Mouse (Mus musculus): Measurements from ENCODE around the gene Gimap5. TPM values are rescaled to one million over a fixed set of nuclear protein-coding genes. Genes with fewer than 3 reads are reported as not detected.

Gimap5 gene
- polyA plus RNA-seq, 1 experiment from 2014 or later: 5.9 TPM

- ATAC-seq (no peak), DNase-seq (no peak)
- TF ChIP-seq CTCF (IDR thresholded peaks at IDR 0.05; ENCODE audit: low read depth) (no peak), EP300 (IDR thresholded peaks at IDR 0.05; ENCODE audit: low read depth) (no peak)
- no peak overlapping the region for H3K4me3 ChIP-seq (ENCODE audit: low read depth, low read length)
- no peak overlapping the region for H3K4me2 ChIP-seq (ENCODE audit: low read depth, low read length)
- H3K27me3 ChIP-seq (ENCODE audit: insufficient read depth, low read length): no peaks in the 10 kb centered on the region
- no peaks in the 10 kb centered on the region for H3K9me3 ChIP-seq (ENCODE audit: low read length)
- no peak overlapping the region for H3K27ac ChIP-seq (ENCODE audit: low read depth)
- no peak overlapping the region for H3K9ac ChIP-seq (replicated peaks)
- no peaks in the 10 kb centered on the region for H3K36me3 ChIP-seq (replicated peaks; ENCODE audit: insufficient read depth, low read length)
- peaks cover 7% of the 10 kb centered on the region for H3K4me1 ChIP-seq (ENCODE audit: insufficient read depth)
- WGBS (ENCODE audit: insufficient replicate concordance): 36% methylated on average over 9 of the region's 9 CpGs
Measured at GRCm38 (mm10) chr6:48768178-48768869, 22.3 kb downstream of the Gimap5 start.

GRCm38 (mm10) chr6:48768933-48769332 is 22.9 kb downstream of the Gimap5 start:
- H3K27me3 ChIP-seq (ENCODE audit: insufficient read depth, low read length): no peaks in the 10 kb centered on the region
- ATAC-seq (no peak), DNase-seq (no peak)
- H3K4me1 ChIP-seq (ENCODE audit: insufficient read depth): peaks cover 7% of the 10 kb centered on the region
- no peak overlapping the region for H3K4me2 ChIP-seq (ENCODE audit: low read depth, low read length)
- 67% methylated on average over 3 of the region's 3 CpGs for WGBS (ENCODE audit: insufficient replicate concordance)
- TF ChIP-seq CTCF (IDR thresholded peaks at IDR 0.05; ENCODE audit: low read depth) (no peak), EP300 (IDR thresholded peaks at IDR 0.05; ENCODE audit: low read depth) (no peak)
- H3K9me3 ChIP-seq (ENCODE audit: low read length): no peaks in the 10 kb centered on the region
- no peak overlapping the region for H3K9ac ChIP-seq (replicated peaks)
- no peak overlapping the region for H3K27ac ChIP-seq (ENCODE audit: low read depth)
- no peak overlapping the region for H3K4me3 ChIP-seq (ENCODE audit: low read depth, low read length)
- H3K36me3 ChIP-seq (replicated peaks; ENCODE audit: insufficient read depth, low read length): no peaks in the 10 kb centered on the region

- H3K27ac ChIP-seq (ENCODE audit: low read depth): no peak within 1 kb of the TSS
- H3K9ac ChIP-seq (replicated peaks): no peak within 1 kb of the TSS
- DNase-seq: no peak
- H3K27me3 ChIP-seq (ENCODE audit: insufficient read depth, low read length): no peaks in the 10 kb centered on the region
- no peak within 1 kb of the TSS for H3K4me3 ChIP-seq (ENCODE audit: low read depth, low read length)
- 65% methylated on average over 3 of the region's 3 CpGs for WGBS (ENCODE audit: insufficient replicate concordance)
- no peaks in the 10 kb centered on the region for H3K36me3 ChIP-seq (replicated peaks; ENCODE audit: insufficient read depth, low read length)
- TF ChIP-seq CTCF (IDR thresholded peaks at IDR 0.05; ENCODE audit: low read depth) (no peak), EP300 (IDR thresholded peaks at IDR 0.05; ENCODE audit: low read depth) (no peak)
- H3K4me1 ChIP-seq (ENCODE audit: insufficient read depth): peaks cover 7% of the 10 kb centered on the region
- H3K9me3 ChIP-seq (ENCODE audit: low read length): no peaks in the 10 kb centered on the region
- ATAC-seq: no peak
- H3K4me2 ChIP-seq (ENCODE audit: low read depth, low read length): no peak within 1 kb of the TSS
Measured at GRCm38 (mm10) chr6:48770696-48771095, 24.7 kb downstream of the Gimap5 start, which contains the start of gene Gimap3. Gene Gimap3, minus strand, starts transcription at chr6:48770851.

- H3K9me3 ChIP-seq (ENCODE audit: low read length): no peaks in the 10 kb centered on the region
- H3K4me2 ChIP-seq (ENCODE audit: low read depth, low read length): no peak overlapping the region
- H3K36me3 ChIP-seq (replicated peaks; ENCODE audit: insufficient read depth, low read length): no peaks in the 10 kb centered on the region
- WGBS (ENCODE audit: insufficient replicate concordance): 10% methylated on average over 8 of the region's 8 CpGs
- peak; percentile 47; the same call in 1 of the 2 replicates for ATAC-seq
- no peak overlapping the region for H3K9ac ChIP-seq (replicated peaks)
- H3K4me1 ChIP-seq (ENCODE audit: insufficient read depth): peaks cover 7% of the 10 kb centered on the region
- no peak overlapping the region for H3K27ac ChIP-seq (ENCODE audit: low read depth)
- no peak overlapping the region for H3K4me3 ChIP-seq (ENCODE audit: low read depth, low read length)
- peak; percentile 83 for DNase-seq
- peak; percentile 92 for TF ChIP-seq CTCF (IDR thresholded peaks at IDR 0.05; ENCODE audit: low read depth)
- no peak for TF ChIP-seq EP300 (IDR thresholded peaks at IDR 0.05; ENCODE audit: low read depth)
- H3K27me3 ChIP-seq (ENCODE audit: insufficient read depth, low read length): no peaks in the 10 kb centered on the region
Measured at GRCm38 (mm10) chr6:48772030-48772429, 26.0 kb downstream of the Gimap5 start.

GRCm38 (mm10) chr6:48784406-48784805 is 38.4 kb downstream of the Gimap5 start:
- peak overlapping the region; percentile 41; the same call in 1 of the 2 replicates for H3K27ac ChIP-seq (ENCODE audit: low read depth)
- DNase-seq (no peak), ATAC-seq (no peak)
- WGBS (ENCODE audit: insufficient replicate concordance): 84% methylated on average over 1 of the region's 1 CpGs
- no peaks in the 10 kb centered on the region for H3K4me1 ChIP-seq (ENCODE audit: insufficient read depth)
- H3K4me3 ChIP-seq (ENCODE audit: low read depth, low read length): no peak overlapping the region
- no peaks in the 10 kb centered on the region for H3K27me3 ChIP-seq (ENCODE audit: insufficient read depth, low read length)
- H3K36me3 ChIP-seq (replicated peaks; ENCODE audit: insufficient read depth, low read length): no peaks in the 10 kb centered on the region
- H3K4me2 ChIP-seq (ENCODE audit: low read depth, low read length): no peak overlapping the region
- H3K9me3 ChIP-seq (ENCODE audit: low read length): no peaks in the 10 kb centered on the region
- TF ChIP-seq EP300 (IDR thresholded peaks at IDR 0.05; ENCODE audit: low read depth) (no peak), CTCF (IDR thresholded peaks at IDR 0.05; ENCODE audit: low read depth) (no peak)
- H3K9ac ChIP-seq (replicated peaks): no peak overlapping the region

DNA sequence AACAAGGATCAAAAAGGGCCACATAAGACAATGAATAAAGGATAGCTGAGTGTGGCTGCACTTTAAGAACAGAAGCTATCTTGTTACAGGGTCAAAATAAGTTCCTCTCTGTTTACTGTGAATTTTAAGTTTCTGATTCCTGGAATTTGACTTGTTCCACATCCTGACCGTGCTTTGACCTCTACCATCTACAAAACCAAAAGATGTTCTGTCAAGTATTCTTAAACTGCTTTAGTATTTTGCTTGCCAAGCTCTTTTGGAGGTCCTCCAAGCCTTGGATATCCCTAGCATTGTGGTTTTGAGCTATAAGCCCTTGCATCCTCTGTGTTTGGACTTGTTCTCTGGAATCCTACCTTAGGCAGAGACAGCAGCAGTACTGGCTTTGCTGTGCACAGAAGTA is 39.2 kb downstream of the Gimap5 start:
- Histone ChIP-seq H3K4me1 (ENCODE audit: insufficient read depth) (no peaks in the 10 kb centered on the region), H3K36me3 (replicated peaks; ENCODE audit: insufficient read depth, low read length) (no peaks in the 10 kb centered on the region), H3K9ac (replicated peaks) (no peak overlapping the region), H3K27ac (ENCODE audit: low read depth) (no peak overlapping the region; the same call in 1 of the 2 replicates), H3K9me3 (ENCODE audit: low read length) (no peaks in the 10 kb centered on the region), H3K4me3 (ENCODE audit: low read depth, low read length) (no peak overlapping the region), H3K4me2 (ENCODE audit: low read depth, low read length) (no peak overlapping the region), H3K27me3 (ENCODE audit: insufficient read depth, low read length) (no peaks in the 10 kb centered on the region)
- TF ChIP-seq EP300 (IDR thresholded peaks at IDR 0.05; ENCODE audit: low read depth) (peak; percentile 60; the same call in 1 of the 2 replicates), CTCF (IDR thresholded peaks at IDR 0.05; ENCODE audit: low read depth) (no peak)
- ATAC-seq (peak; percentile 36; the same call in 1 of the 2 replicates), DNase-seq (no peak)
- 55% methylated on average over 1 of the region's 1 CpGs for WGBS (ENCODE audit: insufficient replicate concordance)

All from liver, postnatal 0 days (tissue).